Mouse (Mus musculus): ENCODE measurements at regions not wholly inside any gene's neighbourhood (a gene's known extent, or its start where the extent isn't known, plus 50 kb on each side); places are given as distances from the start of the nearest gene placed in this dataset.

GRCm38 (mm10) chr6:148719062-148719461 lies 112.2 kb downstream of the Ipo8 start:
- no peak for DNase-seq

- no peak for DNase-seq
Measured at GRCm38 (mm10) chr6:148710406-148710805, 120.9 kb downstream of the Ipo8 start.

- no peak for DNase-seq
Measured at GRCm38 (mm10) chr6:148708389-148708788, 122.9 kb downstream of the Ipo8 start.

- DNase-seq, result peak; percentile 11 to 32
Measured at GRCm38 (mm10) chr6:148705711-148706110, 125.6 kb downstream of the Ipo8 start.

GRCm38 (mm10) chr6:148693329-148693728 lies 137.9 kb downstream of the Ipo8 start:
- no peak for DNase-seq

GRCm38 (mm10) chr6:148687770-148688169 lies 143.5 kb downstream of the Ipo8 start:
- peak in 1 of 2 experiments; percentile 42 for DNase-seq

GRCm38 (mm10) chr6:148660152-148660551 lies 171.1 kb downstream of the Ipo8 start:
- DNase-seq, result no peak

GRCm38 (mm10) chr6:148653216-148653615 lies 178.1 kb downstream of the Ipo8 start:
- DNase-seq, result no peak

- no peak for DNase-seq
Measured at GRCm38 (mm10) chr6:148652434-148652833, 178.8 kb downstream of the Ipo8 start.

GRCm38 (mm10) chr6:148647423-148648390 lies 183.6 kb downstream of the Ipo8 start:
- DNase-seq, result no peak

GRCm38 (mm10) chr6:148640595-148640994 lies 190.7 kb downstream of the Ipo8 start:
- DNase-seq, result no peak

- no peak for DNase-seq
Measured at GRCm38 (mm10) chr6:148634148-148634547, 190.0 kb upstream of the Tmtc1 start.

- no peak for DNase-seq
Measured at GRCm38 (mm10) chr6:148627090-148627605, 183.0 kb upstream of the Tmtc1 start.

- no peak for DNase-seq
Measured at GRCm38 (mm10) chr6:148623119-148623770, 179.1 kb upstream of the Tmtc1 start.

GRCm38 (mm10) chr6:148620034-148620433 lies 175.8 kb upstream of the Tmtc1 start:
- no peak for DNase-seq

GRCm38 (mm10) chr6:148615931-148616330 lies 171.7 kb upstream of the Tmtc1 start:
- no peak for DNase-seq

GRCm38 (mm10) chr6:148615442-148615841 lies 171.3 kb upstream of the Tmtc1 start:
- no peak for DNase-seq

GRCm38 (mm10) chr6:148608881-148609280 lies 164.7 kb upstream of the Tmtc1 start:
- no peak for DNase-seq

GRCm38 (mm10) chr6:148605226-148605625 lies 161.0 kb upstream of the Tmtc1 start:
- no peak for DNase-seq

GRCm38 (mm10) chr6:148604790-148605189 lies 160.6 kb upstream of the Tmtc1 start:
- DNase-seq, result no peak

GRCm38 (mm10) chr6:148603878-148604277 lies 159.7 kb upstream of the Tmtc1 start:
- no peak for DNase-seq

GRCm38 (mm10) chr6:148603460-148603859 lies 159.3 kb upstream of the Tmtc1 start:
- DNase-seq, result no peak

GRCm38 (mm10) chr6:148602894-148603293 lies 158.7 kb upstream of the Tmtc1 start:
- no peak for DNase-seq

GRCm38 (mm10) chr6:148600934-148601333 lies 156.7 kb upstream of the Tmtc1 start:
- DNase-seq, result no peak
